Mouse (Mus musculus) gastrocnemius, adult 18-20 months (tissue): ENCODE data around the gene Uts2b. TPM values are rescaled to one million over a fixed set of nuclear protein-coding genes. Genes with fewer than 3 reads are reported as not detected.
"Not testable (repeated sequence)": the region's sequence is repeated elsewhere in the genome, so short reads cannot be mapped to it uniquely, and the experiment has no call there.

Source experiments
- DNase-seq: peaks from one replicate; pipeline ENCODE4 v3.0.0; 2021; ENCODE audit warnings: low spot score
- total RNA-seq, 2 experiments: library from RNA; stranded (reverse); gene quantifications; 2 replicates each; pipeline ENCODE4 v1.2.3; 2021

The Uts2b gene
- total RNA-seq, 2 experiments from 2014 or later = not detected

DNA sequence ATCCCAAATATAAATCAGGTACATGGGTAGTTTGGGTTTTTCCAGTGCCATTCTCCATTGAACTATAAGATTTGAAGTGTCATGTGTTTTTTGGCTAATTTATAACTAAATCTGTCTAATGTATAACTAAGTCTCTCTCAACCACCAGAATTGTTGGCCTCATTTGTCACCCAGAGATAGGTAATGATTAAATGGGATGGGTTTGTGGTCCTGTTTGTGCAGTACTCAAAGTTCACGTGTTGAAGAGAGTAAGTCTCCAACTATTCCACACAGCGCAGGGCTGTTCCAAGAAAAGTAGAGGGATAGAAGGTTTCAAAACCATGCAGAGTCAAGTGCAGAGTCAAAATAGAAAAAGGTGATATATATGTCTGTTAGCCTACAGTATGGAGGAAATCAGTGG lies 5.3 kb upstream of the Uts2b start:
- no peak for DNase-seq

GRCm38 (mm10) chr16:27374139-27374538 lies 4.1 kb upstream of the Uts2b start:
- DNase-seq = no peak

GRCm38 (mm10) chr16:27370700-27371099 lies 661 bp upstream of the Uts2b start:
- no peak for DNase-seq

- no peak for DNase-seq
Observed at GRCm38 (mm10) chr16:27360059-27360458, 10.0 kb downstream of the Uts2b start.

GRCm38 (mm10) chr16:27354464-27354863 lies 15.6 kb downstream of the Uts2b start:
- DNase-seq = no peak

GRCm38 (mm10) chr16:27349878-27350532 lies 20.0 kb downstream of the Uts2b start:
- DNase-seq = no peak

GRCm38 (mm10) chr16:27349235-27349634 lies 20.8 kb downstream of the Uts2b start:
- DNase-seq = no peak

- DNase-seq = no peak
Observed at GRCm38 (mm10) chr16:27348359-27348758, 21.7 kb downstream of the Uts2b start.

- DNase-seq = no peak
Observed at GRCm38 (mm10) chr16:27347521-27347920, 22.5 kb downstream of the Uts2b start.

DNA sequence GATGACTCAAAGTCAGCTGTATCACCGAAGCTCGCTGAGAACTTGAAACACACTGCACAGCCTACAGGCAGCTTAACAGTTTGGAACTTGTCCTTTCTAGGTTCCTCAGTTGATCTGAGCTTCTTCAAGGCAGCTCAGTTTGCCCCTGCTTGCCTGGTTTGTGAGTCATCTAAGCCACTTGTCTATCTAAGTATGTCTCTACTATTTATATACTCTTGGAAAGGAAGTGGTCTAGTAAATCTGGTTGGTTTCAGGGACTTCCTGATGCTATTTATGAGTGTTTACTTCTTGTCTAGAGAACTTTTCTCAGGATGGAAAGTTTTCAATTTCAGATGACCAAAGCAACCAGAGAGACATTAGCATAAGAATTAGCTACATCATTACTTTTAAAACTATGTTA lies 43.6 kb downstream of the Uts2b start:
- DNase-seq = no peak

DNA sequence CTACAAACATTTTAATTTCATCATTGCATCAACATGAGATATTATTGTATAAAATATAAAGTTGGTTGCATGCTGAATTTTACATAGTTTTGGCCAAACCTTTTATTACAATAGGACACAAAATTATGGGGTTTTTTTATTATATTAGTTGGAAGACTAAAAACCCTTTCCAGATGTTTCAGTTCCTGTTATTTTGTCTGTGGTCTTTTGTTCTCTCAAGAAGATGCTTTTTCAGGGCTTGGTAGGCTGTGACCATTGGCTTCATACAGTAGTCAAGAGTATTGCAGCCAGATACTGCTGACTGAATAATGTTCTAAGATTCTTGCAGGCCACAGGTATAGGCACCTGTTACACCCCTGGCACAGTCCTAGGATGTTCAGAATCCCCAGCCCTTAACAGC lies 48.0 kb downstream of the Uts2b start:
- DNase-seq = no peak

DNA sequence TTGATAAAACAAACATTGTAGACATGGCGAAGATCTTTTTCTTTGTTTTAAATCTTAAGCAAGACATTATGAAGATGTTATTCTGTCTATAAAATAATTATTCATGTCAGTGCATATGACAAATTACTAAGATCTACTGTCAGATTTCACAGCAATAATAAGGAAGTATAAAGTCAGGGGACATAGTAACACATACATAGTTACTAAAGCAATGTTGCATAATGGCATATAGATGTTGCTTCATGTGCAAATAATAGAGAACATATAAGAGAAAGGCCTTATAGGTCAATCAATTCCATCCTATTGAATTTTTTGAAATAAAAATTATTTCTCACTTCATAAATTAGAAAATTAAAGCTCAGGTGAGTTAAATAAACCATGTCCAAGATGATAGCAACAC lies 50.9 kb downstream of the Uts2b start:
- no peak for DNase-seq

GRCm38 (mm10) chr16:27307189-27307588 lies 62.9 kb downstream of the Uts2b start, which contains the start of gene Ostn:
Gene Ostn (plus strand): TSS chr16:27307489.
- DNase-seq = not testable (repeated sequence)

Other genes with a start within 250 kb of the Uts2b start
- gene Ostn, start 62.8 kb downstream of the Uts2b start, total RNA-seq = 100 to 1,000 TPM in 1 of 2 experiments, 10 to 100 TPM in 1; 45.3 to 113 TPM
- gene Ccdc50, start 18.6 kb upstream of the Uts2b start, total RNA-seq = 100 to 1,000 TPM in 1 of 2 experiments, 10 to 100 TPM in 1; 81.2 to 104 TPM